Mouse (Mus musculus): ENCODE data around the gene Gm30191.
"Not testable (repeated sequence)": the region's sequence is repeated elsewhere in the genome, so short reads cannot be mapped to it uniquely, and the experiment has no call there.

Gene Gm30191

DNA sequence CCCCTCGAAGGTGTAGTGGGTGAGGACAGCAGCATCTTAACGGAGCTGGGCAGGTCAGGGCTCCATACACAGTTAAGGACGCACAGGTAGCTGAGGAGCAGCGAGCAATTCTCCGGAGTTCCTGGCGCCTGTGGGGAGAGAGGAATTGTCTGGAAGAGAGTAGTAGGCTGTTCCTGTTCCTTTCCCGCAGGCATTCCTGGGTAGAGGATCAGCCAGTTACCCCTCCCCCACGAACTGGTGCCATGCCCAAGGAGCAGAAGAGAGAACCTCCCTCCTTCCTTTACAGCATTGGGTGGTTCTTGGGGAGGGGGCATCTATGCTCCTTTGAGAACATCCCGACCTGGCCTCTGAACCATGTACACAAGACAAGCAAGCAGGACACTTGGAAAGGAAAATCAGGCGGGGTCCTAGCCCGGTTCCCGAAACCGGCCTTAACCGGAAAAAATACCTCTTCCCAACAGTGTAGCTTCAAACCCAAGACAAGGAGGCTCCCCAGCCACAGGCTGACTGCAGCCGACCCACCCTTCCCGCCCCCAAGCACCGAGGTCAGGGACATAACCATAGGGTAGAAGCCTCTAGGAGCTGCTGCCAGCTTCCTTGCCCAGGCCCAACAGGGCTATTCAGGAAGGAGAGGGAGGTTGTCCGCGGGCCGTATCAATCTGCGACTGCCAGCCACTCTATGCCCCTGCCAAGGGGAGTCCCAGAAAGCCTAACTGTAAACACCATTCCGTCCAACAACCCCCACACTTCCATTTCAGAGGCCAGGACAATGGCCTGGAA is 5.6 kb downstream of the Gm30191 start:
- no peak for DNase-seq

DNA sequence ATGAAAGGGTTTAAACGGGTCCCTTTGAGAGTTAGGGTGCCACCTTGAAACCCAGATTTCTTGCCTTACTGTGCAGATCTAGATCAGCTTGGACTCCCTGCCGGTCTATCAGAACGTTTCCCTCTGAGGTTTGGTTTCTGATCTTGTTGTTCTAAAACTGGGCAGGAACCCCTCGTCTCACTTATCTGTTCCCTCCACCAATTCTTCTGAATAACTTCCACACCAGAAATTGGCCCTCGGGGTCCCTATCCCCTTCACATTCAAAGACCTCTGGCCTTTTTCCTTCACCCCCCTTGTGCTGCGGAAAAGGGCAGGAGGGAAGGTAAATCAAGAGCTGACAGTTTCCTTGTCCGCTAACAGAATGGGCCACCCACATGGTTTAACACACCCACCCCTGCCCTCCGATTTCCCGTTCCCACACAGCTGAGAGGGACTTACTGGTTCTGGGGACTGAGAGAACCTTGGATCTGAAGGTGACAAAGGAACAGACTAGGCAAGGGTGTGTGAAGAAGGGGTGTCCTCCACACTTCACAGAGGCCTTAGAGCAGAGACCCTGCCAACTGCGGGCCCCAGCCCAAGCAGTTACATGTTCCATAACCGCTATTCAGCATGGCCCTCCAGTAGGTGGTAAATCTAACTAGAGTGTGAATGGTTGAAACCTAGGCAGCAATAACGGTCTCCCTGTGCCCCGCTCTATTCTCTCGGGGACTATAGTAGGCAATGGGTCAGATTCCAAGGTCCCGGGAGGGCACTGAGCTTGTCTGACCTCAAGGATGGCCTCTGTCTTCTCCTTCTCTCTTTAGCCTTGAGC is 6.4 kb downstream of the Gm30191 start:
- DNase-seq, result no peak

DNA sequence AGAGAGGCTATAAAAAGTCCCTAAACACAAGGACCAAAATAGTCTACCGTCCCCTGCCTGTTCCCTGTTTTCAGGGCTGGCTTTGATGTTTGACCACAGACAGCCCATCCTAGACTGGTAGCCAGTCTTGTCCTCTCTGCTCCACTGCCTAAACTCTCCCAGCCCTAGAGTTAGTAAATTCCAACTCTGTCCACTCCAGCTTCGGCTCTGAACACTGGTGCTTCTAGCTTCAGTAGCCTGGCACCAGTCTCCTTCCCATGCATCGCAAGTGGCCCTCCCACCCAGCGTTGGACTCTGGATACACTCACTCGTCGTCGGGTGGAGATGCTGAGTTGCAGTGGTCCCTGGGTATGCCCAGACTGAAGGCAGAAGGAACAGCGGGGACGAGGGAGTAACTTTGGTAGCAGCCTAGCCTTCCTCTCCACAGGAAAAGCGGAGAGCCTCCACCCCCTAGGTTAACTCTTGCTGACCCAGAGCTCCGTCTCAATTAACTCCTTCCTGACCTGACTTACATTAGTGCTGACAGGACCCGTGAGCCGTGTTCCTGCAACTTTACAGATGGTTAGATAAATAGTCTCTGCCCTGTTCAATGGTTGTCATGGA is 7.1 kb downstream of the Gm30191 start, which contains the start of gene Grrp1:
TSS of gene Grrp1 (minus strand) at position 385 of the 603 bp plus-strand sequence.
- no peak for DNase-seq

DNA sequence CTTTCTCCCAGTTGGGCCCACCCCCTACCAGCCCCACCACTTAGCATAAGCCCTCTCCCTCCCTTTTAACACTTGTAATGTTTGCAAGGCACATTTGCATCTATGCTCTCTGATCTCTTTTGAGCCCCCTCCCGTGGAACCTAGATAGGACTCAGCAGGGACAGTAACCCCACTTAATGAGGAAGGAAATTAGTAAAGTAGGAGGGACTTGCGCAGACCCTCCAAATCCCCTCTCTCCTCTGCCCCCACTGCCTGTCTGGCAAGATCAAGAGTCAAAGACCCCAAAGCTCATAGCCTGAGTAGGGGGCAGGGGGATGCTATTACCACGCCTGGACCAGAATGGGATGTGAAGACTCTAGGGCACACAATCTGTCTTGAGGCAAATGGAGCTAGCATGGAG is 8.1 kb downstream of the Gm30191 start:
- no peak for DNase-seq

DNA sequence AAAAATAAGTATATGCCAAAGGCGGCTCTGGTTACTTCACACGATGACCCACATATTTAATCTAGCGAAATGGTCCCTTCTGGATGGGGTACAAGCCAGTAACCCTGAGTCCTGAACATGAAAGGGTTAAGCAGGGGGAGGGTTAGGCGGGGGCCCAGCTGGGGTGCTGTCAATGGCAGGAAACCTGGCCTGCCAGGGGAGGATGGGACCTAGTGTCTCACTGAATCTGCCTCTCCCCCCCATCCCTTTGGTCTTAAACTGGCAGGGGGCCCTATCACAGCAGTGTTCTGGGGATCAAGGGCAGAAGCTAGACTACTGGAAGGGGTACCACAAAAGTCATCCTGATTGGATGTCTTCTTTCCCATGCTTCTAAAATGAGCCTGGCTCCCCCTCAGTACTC is 9.1 kb downstream of the Gm30191 start:
- DNase-seq, result peak; percentile 71

DNA sequence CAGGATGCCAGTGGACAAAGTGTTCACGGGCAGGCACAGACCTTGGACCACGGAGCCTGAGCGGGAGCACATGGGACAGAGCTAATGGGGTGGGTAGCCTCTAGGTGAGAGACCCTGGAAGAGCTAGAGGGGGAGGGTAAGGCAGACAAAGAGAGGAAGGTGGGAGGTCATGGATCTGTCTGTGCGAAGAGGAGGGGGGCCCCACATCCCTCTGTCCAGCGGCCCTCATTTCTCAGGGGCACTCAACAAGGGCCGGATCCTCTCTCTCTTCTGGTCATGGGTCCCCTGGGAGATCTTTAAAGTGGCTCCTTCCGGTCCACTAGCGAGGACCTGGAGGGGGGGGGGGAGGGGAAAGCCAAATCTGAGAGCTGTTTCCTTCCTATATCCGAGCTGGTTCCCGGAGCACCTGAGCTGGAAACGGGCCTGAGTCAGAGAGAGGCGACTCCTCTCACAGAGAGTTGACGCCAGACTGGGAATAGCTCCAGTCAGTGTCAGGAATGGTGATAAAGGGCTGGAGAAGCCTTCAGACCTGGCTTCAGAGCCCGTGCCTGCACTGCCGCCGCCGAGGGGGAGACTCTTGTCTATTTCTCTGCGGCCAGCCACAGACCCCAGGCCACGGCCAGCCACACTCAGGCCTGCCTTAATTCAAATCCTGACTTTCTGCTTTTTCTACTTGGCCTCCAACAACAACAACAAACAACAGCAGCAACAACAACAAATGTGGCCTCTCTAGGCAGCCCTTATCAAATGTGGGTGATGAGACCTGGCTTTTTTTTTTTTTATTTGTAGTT is 9.9 kb downstream of the Gm30191 start:
- no peak for DNase-seq

DNA sequence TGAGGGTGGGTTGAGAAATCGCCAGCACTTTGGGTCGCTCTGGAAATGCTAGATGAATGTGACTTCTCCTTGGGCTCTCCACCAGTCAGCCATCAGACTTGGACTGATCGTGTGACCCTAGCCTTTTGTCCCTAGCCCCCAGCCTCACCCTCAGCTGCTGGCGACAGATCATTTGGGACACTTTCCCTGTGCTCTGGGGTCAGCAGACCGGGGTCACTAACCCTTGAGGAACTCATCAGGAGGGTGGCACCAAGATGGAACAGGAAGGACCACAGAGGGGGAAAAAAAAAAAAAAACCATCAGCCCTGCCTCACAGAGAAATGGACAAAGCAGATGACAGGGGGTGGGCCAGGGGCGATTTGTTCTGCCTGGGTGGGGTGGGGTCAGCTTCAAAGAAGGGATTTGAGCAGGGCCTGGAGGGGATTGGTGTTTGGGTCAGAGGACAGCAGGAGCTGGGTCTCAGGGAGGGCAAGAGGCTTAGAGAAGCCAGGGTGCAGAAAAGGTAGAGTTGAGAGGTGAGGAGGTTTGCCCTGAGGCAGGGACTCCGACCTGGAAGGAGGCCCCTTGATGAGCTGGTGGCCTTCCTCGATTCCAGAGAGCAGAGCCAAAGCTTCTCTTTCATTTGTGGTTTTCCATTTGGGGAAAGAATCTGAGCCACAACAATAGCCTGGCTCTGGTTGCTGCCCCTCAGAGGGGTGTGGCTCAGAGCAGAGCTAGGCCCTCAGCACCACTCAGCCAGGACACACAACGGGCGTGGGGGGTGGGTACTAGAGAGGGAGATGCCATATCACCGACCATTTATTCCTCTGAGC is 10.7 kb downstream of the Gm30191 start:
- no peak for DNase-seq

DNA sequence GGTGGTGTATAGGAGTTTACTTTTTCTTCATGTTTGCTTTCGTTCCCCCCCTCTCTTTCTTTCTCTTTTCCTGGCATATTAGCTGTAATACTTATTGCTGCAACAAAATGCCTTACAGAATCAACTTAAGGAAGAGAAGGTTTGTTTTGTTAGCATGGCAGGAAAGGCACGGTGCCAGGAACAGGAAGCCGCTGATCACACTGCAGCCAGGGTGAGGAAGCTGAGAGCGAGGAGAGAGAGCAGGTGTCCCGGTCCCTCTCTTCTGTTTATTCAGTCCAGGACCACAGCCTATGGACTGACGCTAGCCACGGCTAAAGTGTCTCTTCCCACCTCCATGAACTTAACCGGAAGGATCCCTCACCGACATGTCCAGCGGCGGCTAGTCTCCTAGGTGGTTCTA is 11.6 kb downstream of the Gm30191 start:
- DNase-seq, result peak; percentile 52

DNA sequence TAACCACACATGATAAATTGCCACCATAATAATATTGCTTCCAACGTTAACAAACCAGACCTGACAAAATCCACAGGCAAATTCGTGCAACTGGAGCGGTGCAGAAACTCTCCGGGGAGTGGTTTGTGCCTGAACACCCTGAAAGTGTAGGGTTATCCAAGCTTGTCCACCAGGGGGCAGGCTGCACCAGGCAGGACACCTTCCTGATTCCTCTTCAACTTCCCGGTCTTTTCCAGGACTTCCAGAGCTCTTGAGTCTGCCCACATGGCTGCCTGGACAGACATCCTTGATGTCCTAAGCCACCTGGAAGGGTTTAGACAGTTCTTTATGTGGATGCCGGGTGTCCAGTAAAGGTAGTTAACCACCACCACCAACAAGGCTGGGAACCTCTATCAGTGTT is 16.5 kb downstream of the Gm30191 start:
- DNase-seq, result peak; percentile 62

DNA sequence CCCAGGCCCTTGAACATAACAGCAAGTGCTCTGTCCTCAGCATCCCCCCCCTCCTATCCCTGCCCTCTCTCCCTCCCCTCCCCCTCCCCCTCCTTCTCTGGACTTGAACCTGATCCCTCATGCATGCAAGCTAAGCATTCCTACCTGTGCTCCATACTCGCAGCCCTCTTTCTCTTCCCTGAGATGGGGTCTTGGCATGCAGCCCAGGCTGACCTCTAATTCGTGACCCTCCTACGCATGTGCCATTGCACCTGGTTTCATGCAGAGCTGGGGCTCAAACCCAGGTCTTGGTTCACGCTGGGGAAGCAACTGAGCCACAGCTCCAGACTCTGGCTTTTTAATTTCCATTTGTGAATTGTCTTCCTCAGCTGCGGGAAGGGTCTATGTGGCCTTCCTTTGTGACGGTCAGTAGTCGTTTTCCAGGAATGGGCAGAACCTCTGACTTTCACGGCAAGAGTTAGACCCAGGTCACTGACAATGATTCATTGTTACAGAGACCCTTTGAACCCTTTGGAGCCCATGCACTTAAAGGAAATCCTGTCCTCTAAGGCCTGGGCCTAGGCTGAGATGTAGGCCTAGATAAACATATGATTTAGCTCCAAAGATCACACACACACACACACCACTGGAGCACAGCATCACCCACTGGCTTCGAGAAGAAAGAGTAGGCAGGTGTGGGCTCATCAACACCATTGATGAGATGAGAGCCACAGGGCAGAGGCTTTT is 19.3 kb downstream of the Gm30191 start:
- no peak for DNase-seq

DNA sequence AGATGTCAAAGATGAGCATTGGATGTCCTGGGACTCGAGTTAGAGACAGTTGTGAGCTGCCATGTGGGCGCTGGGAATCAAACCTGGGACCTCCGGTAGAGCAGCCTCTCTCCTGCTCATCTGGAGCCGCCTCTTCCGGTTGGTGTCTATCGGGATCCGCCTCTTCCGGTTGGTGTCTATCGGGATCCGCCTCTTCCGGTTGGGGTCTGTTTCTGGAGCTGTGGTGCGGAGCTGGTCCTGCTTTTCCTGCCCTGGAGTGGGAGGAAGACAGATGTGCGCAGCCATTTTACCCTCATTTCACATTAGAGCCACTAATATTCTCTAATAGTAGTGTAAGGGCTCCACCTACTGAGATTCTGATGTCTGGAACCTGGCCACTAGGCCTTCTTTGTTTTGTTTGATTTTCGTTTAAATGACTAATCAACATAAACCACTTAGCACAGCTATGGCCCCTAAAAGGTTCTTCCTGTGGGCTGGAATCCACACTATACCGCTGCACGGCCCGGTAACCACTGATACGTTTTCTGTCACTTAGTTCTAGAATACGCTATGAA is 21.4 kb downstream of the Gm30191 start:
- no peak for DNase-seq

DNA sequence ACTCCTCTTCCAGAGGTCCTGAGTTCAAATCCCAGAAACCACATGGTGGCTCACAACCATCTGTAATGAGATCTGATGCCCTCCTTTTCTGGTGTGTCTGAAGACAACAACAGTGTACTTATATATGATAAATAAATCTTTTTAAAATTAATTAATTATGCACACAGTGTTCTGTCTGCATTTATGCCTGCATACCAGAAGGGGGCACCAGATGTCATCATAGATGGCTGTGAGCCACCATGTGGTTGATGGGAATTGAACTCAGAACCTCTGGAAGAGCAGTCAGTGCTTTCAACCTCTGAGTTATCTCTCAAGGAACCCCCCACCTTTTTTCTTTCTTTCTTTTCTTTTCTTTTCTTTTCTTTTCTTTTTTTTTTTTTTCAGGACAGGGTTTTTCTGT is 22.9 kb downstream of the Gm30191 start:
- DNase-seq, result not testable (repeated sequence)

DNA sequence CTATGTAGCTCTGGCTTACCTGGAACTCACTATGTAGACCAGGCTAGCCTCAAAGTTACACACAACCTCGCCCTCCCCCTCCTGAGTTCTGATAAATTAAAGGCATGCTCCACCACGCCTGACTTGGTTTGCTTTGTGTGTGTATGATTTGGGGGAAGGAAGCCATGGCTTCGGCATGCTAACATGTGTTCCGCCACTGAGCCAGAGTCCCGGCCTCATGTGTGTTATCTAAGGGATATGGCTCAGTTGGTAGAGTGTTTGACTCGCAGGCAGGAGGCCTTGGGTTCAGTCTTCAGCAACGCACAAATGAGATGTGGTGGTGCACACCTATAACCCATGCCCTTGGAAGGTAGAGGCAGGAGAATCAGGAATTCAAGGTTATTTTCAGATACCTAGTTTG is 25.2 kb downstream of the Gm30191 start:
- DNase-seq, result no peak

DNA sequence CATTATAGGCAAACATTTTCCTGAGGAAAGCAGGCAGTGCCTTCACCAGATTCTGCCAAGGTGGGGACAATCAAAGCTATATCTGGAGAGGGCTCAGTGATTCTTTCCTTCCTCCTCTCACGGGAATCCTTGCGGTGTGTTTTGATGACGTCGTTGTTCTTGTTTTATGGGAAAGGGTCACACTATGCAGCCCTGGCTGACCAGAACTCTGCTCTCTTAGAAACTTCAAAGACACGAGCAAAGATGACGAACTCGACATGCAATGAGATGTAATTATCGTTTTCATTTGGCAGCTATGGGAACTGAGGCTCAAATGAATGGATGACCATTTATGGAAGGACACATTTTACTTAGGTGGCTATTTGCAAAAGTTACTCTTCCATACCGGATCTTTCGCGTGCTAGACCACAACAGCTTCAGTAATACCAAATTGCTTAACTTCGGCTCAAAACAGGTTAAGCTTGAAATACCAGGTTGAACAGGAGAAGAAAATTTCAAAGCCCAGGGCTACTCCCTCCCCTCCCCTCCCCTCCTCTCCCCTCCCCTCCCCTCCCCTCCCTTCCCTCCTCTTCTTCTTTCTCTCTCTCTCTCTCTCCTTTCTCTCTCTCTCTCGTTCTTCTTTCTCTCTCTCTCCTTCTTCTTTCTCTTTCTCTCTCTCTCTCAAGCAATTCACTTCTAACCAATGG is 26.1 kb downstream of the Gm30191 start:
- DNase-seq, result no peak

DNA sequence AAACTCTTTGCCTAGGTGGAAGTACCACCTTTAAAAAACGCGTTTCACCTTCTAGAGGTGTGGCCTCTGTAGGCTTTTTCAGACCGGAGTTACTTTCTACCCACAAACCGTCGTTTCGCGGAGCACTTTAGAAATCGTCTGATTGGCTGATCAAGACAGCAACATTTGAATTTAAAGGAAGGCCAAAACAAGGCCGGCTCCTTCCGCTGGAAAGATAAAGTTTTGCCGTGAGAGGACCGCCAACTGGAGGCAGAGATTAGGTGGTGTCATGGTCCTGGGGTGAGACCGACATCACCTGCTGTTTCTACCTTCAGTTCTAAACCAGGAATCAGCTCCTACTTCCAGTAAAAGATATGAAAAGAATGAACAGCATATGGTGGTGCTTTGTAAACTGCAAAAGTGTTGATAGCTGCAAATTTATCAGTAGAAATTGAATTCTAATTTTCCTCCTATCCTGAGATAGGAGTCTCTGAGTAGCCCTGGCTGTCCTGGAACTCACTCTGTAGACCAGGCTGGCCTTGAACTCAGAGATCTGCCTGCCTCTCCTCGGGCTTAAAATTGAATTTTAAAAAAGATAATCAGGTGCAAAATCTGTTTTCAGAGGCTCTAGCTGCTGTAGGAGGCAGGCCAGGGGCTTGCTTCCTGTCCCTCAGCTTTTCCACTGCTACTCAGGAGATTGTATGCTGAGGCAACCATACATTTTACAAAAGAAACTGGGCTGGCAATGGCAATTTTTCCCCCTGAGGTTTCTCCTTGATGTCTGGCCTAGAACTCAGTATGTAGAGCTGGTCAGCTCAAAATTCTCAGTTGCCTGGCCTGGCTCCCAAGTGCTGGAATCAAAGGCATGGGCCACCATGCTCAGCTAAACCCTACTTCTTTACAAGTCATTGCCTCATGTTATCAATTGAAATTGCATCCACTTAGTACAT is 26.9 kb downstream of the Gm30191 start:
- peak; percentile 80 for DNase-seq

DNA sequence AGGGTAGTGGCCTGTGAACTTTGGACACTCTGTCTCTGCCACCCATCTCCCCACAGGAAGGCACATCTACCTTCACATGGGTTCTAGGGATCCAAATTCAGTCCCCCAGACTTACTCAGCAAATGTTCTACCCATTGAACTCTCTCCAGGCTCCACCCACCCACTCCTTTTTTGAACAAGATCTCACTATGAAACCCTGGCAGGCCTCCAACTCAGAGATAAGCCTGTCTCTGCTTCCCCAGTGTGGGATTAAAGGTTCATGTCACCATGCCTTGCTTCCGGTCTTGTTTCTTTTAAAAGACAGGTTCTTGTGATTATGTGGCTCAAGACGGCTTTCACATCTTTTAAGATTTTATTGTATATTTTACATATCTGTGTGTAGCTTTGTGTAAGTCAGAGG is 38.2 kb downstream of the Gm30191 start:
- DNase-seq, result no peak

DNA sequence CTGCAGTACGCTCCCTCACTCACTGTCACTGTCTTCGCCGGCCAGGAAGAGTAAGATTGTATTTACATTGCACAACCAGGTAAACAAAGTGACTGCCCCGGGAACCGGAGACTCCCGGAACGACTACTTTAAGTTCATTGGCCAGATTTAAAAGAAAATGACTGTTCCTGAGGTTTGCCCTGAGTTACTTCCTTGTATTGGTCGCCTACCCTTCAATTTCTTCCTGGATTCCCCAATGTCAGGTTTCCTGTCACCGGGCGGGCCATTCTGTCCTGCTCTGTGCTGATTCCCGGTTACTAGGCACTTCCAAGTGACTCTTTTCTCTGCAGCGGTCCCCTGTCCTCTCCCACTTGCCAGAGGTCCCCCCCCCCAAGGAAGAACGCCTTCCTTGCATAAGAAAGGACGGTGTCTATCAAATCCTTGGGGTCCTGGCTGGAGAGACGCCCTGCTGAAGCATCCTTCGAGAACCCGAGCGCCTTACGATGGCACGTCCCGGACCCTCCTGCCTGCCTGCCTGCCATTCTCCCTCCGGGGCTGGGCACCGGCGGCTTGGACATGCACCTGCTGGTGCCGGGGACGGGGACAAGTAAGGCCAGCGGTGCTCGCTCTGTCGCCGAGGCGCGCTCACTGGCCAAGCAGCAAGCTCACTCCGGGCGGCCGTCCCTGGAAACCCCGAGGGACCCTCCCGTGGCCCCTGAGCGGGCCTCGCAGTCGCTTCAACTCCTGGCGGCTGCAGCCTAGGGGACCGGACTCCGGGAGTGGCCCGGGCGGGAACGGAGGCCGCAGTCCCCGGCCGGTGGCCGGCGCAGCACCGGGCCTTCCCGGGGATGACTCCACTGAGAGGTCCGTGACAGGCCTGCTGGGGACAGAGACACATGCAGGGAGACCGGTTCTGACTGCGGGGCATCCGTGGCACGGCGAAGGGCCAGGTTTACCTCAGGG is 39.8 kb downstream of the Gm30191 start:
- DNase-seq, result no peak

DNA sequence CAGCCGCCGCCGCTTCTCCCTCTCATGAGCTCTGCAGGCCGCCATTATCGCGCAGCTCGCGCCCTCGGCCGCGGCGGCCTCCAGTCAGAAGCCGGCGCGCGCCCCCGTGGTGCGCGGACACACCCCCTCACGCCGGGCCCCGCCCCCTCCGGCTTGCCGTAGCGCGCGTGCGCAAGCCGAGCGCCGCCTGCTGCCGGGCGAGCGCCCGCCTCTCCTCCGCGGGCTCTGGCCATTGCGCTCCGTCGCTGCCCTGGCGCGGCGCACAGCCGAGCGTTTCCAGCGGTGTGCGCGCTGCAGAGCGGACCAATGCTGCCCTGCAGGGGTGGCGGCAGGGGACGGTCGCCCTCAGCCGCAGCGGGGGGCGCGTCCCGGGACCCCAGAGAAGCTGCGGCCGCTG is 40.4 kb downstream of the Gm30191 start:
- peak; percentile 98 for DNase-seq
